Mouse (Mus musculus) heart, embryonic 10.5 days (tissue): ENCODE results near the gene Uhrf1bp1. TPM values are rescaled to one million over a fixed set of nuclear protein-coding genes. Genes with fewer than 3 reads are reported as not detected.
"Not testable (repeated sequence)": the region's sequence is repeated elsewhere in the genome, so short reads cannot be mapped to it uniquely, and the experiment has no call there.

Experiments used
- DNase-seq: peaks from one replicate; pipeline ENCODE4 v3.0.0-alpha.2; 2017; ENCODE audit warnings: low spot score
- H3K27ac ChIP-seq: fragments of 300-500 bp; sonication (generic); 2 replicates; pipeline ENCODE4 v1.5.1; 2016; ENCODE audit warnings: mild to moderate bottlenecking
- H3K27me3 ChIP-seq: fragments of 300-500 bp; sonication (generic); 2 replicates; pipeline ENCODE4 v1.6.1; 2016; ENCODE audit warnings: mild to moderate bottlenecking; ENCODE audit not compliant: poor library complexity, insufficient read depth, severe bottlenecking
- H3K36me3 ChIP-seq: fragments of 300-500 bp; sonication (generic); 2 replicates; pipeline ENCODE4 v1.6.1; 2016; ENCODE audit warnings: mild to moderate bottlenecking, moderate library complexity
- H3K4me1 ChIP-seq: fragments of 300-500 bp; sonication (generic); 2 replicates; pipeline ENCODE4 v1.6.1; 2016; ENCODE audit warnings: mild to moderate bottlenecking
- H3K4me3 ChIP-seq: fragments of 300-500 bp; sonication (generic); 2 replicates; pipeline ENCODE4 v1.5.1; 2016; ENCODE audit warnings: mild to moderate bottlenecking, moderate library complexity
- H3K9me3 ChIP-seq: fragments of 300-500 bp; sonication (generic); 2 replicates; pipeline ENCODE4 v1.6.1; 2016; ENCODE audit warnings: mild to moderate bottlenecking, moderate library complexity
- WGBS: fragments of 180-500 bp; shearing (Covaris S2); methylation state at CpG from one replicate; pipeline ENCODE4 v1.1.7; 2016; 5-methylcytosine and 5-hydroxymethylcytosine counted together
- polyA plus RNA-seq: library from polyadenylated mRNA; unstranded; fragments of >200 nt; fragmentation: Nextera tagmentation; extraction: Ambion mirVana; gene quantifications from 2 replicates; pipeline ENCODE4 v1.2.1, GENCODE M21; 2016

The Uhrf1bp1 gene
- polyA plus RNA-seq, 1 experiment from 2014 or later, result 5.0 TPM

GRCm38 (mm10) chr17:27824941-27825340, 31.3 kb upstream of the Uhrf1bp1 start:
- Histone ChIP-seq H3K36me3 (no peaks in the 10 kb centered on the region), H3K27ac (no peak overlapping the region), H3K27me3 (no peaks in the 10 kb centered on the region), H3K9me3 (no peaks in the 10 kb centered on the region), H3K4me3 (no peak overlapping the region), H3K4me1 (peaks cover 31% of the 10 kb centered on the region)
- no peak for DNase-seq
- 72% methylated on average over 1 of the region's 1 CpGs for WGBS

DNA sequence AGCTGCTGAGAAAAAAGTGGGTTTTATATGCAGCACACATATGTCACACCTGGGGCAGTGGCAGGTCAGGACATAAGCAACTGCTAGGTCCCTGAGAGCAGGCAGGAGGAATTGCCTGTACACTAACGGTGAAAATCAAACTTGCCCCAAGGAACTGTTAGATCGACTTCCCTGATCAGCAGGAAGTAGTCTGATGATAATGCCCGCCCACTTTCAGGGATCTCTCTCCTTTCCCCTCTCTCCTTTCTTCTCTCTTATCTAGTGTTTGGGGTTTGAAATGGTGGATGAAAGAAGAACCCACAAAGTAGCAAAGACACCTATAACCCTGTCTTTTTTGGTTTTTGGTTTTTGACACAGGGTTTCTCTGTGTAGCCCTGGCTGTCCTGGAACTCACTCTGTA, 30.7 kb upstream of the Uhrf1bp1 start:
- Histone ChIP-seq H3K9me3 (no peaks in the 10 kb centered on the region), H3K27me3 (no peaks in the 10 kb centered on the region), H3K4me3 (peak overlapping the region; percentile 59; the same call in 1 of the 2 replicates), H3K27ac (no peak overlapping the region), H3K4me1 (peaks cover 31% of the 10 kb centered on the region), H3K36me3 (no peaks in the 10 kb centered on the region)
- WGBS, result 13% methylated on average over 3 of the region's 3 CpGs
- no peak for DNase-seq

DNA sequence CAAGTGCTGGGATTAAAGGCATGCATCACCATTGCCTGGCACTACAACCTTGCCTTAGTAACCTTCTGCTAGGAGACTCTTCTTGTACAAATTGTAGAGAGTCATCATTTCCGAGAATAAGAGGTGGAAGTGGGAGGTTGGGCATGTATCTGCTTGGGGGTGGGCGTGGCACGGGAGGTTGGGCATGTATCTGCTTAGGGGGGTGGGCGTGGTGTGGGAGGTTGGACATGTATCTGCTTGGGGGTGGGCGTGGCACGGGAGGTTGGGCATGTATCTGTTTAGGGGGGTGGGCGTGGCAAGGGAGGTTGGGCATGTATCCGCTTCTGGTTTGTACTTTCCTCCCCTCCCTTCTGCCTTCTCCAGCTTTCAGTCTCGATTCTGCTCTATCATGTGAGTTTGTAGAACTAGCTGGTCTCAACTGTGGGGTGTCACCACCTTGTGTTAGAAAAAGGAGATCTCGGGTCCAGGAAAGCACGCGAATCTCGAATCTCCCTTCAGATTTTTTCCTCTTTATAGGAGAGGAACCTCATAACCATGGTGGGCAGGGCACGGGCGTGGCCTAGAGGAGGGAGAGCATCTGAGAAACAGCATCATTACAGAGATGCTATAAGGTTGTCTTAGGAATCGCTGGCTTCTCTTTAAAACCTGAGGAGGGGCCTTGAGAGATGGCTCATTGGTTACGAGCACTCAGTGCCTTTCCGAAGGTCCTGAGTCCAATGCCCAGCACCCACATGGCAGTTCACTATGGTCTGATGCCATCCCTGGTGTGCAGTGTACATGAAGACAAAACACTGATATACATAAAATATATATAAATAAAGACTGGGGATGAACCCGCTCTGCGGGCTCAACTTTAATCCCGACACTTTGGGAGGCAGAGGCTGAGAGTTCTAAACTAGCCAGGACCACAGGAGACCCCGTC, 30.0 kb upstream of the Uhrf1bp1 start:
- Histone ChIP-seq H3K4me3 (peak overlapping the region; percentile 59), H3K36me3 (no peaks in the 10 kb centered on the region), H3K9me3 (no peaks in the 10 kb centered on the region), H3K4me1 (peaks cover 27% of the 10 kb centered on the region), H3K27me3 (no peaks in the 10 kb centered on the region), H3K27ac (peak overlapping the region; percentile 76)
- DNase-seq, result peak; percentile 95
- 4% methylated on average over 22 of the region's 22 CpGs for WGBS

DNA sequence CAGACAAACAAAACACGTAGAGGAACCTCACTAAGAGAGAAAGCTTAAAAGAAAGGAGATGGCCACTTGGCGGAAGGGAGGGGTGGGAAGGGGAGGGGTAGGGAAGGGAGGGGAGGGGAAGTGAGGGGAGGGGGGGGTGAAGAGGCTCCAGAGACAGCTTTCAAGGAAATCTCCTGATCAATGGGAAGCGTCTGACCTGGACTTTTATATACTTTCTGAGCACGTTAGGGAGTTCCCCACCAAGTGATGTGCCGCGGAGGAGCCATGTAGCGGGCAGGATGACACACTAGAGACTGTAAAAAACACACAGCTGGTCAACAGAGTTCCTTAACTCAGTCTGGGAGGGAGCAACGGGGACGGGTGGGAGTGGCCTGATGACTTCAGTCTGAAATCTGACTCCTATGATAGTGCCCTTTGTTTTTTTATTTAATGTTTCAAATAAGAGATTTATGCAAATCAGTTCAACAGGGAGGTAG, 29.3 kb upstream of the Uhrf1bp1 start:
- no peaks in the 10 kb centered on the region for H3K36me3 ChIP-seq
- peak overlapping the region; percentile 59 for H3K4me3 ChIP-seq
- WGBS, result 2% methylated on average over 9 of the region's 9 CpGs
- H3K4me1 ChIP-seq, result peaks cover 20% of the 10 kb centered on the region
- no peaks in the 10 kb centered on the region for H3K27me3 ChIP-seq
- H3K27ac ChIP-seq, result peak overlapping the region; percentile 76
- no peaks in the 10 kb centered on the region for H3K9me3 ChIP-seq
- DNase-seq, result peak; percentile 78

GRCm38 (mm10) chr17:27827511-27827910, 28.7 kb upstream of the Uhrf1bp1 start:
- Histone ChIP-seq H3K27ac (no peak overlapping the region), H3K4me1 (peaks cover 20% of the 10 kb centered on the region), H3K36me3 (no peaks in the 10 kb centered on the region), H3K4me3 (peak overlapping the region; percentile 59; the same call in 1 of the 2 replicates), H3K9me3 (no peaks in the 10 kb centered on the region), H3K27me3 (no peaks in the 10 kb centered on the region)
- DNase-seq, result no peak
- 39% methylated on average over 6 of the region's 6 CpGs for WGBS

GRCm38 (mm10) chr17:27830411-27830810, 25.8 kb upstream of the Uhrf1bp1 start:
- Histone ChIP-seq H3K27ac (no peak overlapping the region), H3K9me3 (no peaks in the 10 kb centered on the region), H3K27me3 (no peaks in the 10 kb centered on the region; the same call in 1 of the 2 replicates), H3K36me3 (no peaks in the 10 kb centered on the region), H3K4me1 (peaks cover 16% of the 10 kb centered on the region), H3K4me3 (no peak overlapping the region)
- WGBS, result 50% methylated on average over 7 of the region's 7 CpGs
- no peak for DNase-seq

- WGBS, result 68% methylated on average over 4 of the region's 4 CpGs
These were observed 18.4 kb upstream of the Uhrf1bp1 start, which contains the start of gene Snrpc for GRCm38 (mm10) chr17:27837850-27838249. Snrpc (plus strand) TSS chr17:27838150.

DNA sequence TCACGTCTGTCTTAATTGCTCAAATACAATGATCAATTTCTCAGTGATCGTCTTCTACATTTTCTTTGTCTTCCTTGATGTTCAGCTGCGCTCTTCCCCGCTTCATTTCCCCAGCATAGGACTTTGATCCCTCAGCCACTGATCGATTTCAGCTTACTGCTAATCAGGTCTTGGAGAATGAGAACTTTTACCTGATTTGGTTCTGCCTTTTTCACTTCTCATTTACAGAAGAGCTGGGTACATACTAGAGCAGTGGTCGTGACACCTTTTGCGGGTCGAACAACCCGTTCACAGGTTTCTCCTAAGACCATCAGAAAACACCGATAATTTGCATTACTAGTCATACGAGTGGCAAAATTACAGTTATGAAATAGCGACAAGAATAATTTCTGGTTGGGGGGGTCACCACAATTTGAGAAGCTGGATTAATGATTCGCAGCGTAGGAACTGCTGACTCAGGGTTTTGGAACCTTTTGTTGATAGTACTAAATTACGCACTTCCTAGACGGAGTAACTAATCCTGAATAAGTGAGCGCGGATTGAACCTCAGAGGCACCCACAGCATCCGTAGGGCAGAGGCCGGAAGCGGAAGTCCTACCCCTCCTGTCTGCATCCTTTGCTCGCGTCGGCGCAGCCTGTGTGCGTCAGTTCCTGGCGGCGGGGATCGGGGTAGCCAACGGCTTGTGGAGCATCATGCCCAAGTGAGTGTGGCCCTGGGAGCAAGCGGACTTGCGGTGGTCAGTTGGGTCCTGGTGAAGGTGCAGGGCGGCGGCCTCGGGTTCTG, 16.6 kb upstream of the Uhrf1bp1 start:
- Histone ChIP-seq H3K9me3 (no peaks in the 10 kb centered on the region), H3K27ac (peak overlapping the region; percentile 87), H3K27me3 (no peaks in the 10 kb centered on the region), H3K36me3 (peaks cover 28% of the 10 kb centered on the region), H3K4me1 (peaks cover 7% of the 10 kb centered on the region; the same call in 1 of the 2 replicates), H3K4me3 (peak overlapping the region; percentile 87)
- 3% methylated on average over 35 of the region's 35 CpGs for whole genome bisulfite sequencing
- peak; percentile 98 for DNase-seq

More at GRCm38 (mm10) chr17:27837850-27838249, 18.4 kb upstream of the Uhrf1bp1 start, which contains the start of gene Snrpc:
- not testable (repeated sequence) for H3K27me3 ChIP-seq, DNase-seq, H3K9me3 ChIP-seq, H3K4me1 ChIP-seq, H3K27ac ChIP-seq
- Histone ChIP-seq H3K4me3 (peak within 1 kb of the TSS; percentile 87; the same call in 1 of the 2 replicates), H3K36me3 (peaks cover 12% of the 10 kb centered on the region; the same call in 1 of the 2 replicates)

DNA sequence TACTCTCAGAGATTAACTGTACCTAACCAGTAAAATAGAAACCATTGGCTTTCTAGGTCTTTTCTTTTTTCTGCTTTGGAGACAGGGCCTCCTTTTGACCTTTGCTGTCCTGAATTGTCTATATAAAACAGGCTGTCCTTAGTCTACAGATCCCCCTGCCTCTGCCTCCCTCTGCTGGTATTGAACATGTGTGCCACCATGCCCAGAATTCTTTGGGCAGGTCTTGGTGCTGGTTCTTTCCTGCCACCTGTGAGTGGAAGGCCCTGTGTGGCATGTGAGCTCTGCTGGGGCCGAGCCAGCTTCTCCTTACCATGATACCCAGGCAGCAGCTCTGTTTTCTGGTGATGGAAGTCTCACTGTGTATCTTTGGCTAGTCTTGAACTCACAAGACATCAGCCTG, 7.9 kb upstream of the Uhrf1bp1 start:
- Histone ChIP-seq H3K4me3 (no peak overlapping the region), H3K36me3 (peaks cover 93% of the 10 kb centered on the region), H3K27me3 (no peaks in the 10 kb centered on the region), H3K9me3 (no peaks in the 10 kb centered on the region), H3K4me1 (peaks cover 9% of the 10 kb centered on the region; the same call in 1 of the 2 replicates), H3K27ac (no peak overlapping the region)
- WGBS, result 91% methylated on average over 1 of the region's 1 CpGs
- no peak for DNase-seq

- no peak for DNase-seq
- H3K4me1 ChIP-seq, result peaks cover 9% of the 10 kb centered on the region; the same call in 1 of the 2 replicates
- H3K4me3 ChIP-seq, result no peak overlapping the region
- H3K27ac ChIP-seq, result 0 out of 2 replicates have a peak overlapping the region, but pooled peaks have one; percentile 22
- H3K36me3 ChIP-seq, result peaks cover 79% of the 10 kb centered on the region
- no peaks in the 10 kb centered on the region for H3K9me3 ChIP-seq
- 38% methylated on average over 3 of the region's 3 CpGs for WGBS
- H3K27me3 ChIP-seq, result no peaks in the 10 kb centered on the region
These were observed 5.2 kb upstream of the Uhrf1bp1 start for GRCm38 (mm10) chr17:27851076-27851475.

GRCm38 (mm10) chr17:27856798-27857648, 782 bp downstream of the Uhrf1bp1 start:
- peak; percentile 82 for DNase-seq
- 1% methylated on average over 52 of the region's 52 CpGs for WGBS
- Histone ChIP-seq H3K27ac (peak overlapping the region; percentile 95), H3K4me1 (peaks cover 40% of the 10 kb centered on the region), H3K9me3 (no peaks in the 10 kb centered on the region), H3K27me3 (no peaks in the 10 kb centered on the region), H3K4me3 (peak overlapping the region; percentile 92), H3K36me3 (peaks cover 23% of the 10 kb centered on the region)
